Mouse (Mus musculus): ENCODE measurements at regions not wholly inside any gene's neighbourhood (a gene's known extent, or its start where the extent isn't known, plus 50 kb on each side); places are given as distances from the start of the nearest gene placed in this dataset.

- TF ChIP-seq CTCF (IDR thresholded peaks at IDR 0.05 in 2 of 3, conservative IDR thresholded peaks at IDR 0.05 in 1 of 3; ENCODE audit: control insufficient read depth in 1 of 3, insufficient read depth in 1 of 3, low read depth in 2 of 3, low read length in 3 of 3, poor library complexity in 1 of 3, severe bottlenecking in 1 of 3) (no peak), MEF2A (IDR thresholded peaks at IDR 0.05; ENCODE audit: extremely low read depth, insufficient replicate concordance, low read depth, low read length, poor library complexity, severe bottlenecking) (no peak), UBTF (IDR thresholded peaks at IDR 0.05; ENCODE audit: borderline replicate concordance, insufficient read depth, low read depth, low read length) (no peak), SIN3A (IDR thresholded peaks at IDR 0.05; ENCODE audit: low read length) (no peak)
Observed at GRCm38 (mm10) chr14:58323164-58323563, 252.8 kb downstream of the Fgf9 start.

All from MEL (cell line).